Mouse (Mus musculus): ENCODE data around the gene Rsu1.

DNA sequence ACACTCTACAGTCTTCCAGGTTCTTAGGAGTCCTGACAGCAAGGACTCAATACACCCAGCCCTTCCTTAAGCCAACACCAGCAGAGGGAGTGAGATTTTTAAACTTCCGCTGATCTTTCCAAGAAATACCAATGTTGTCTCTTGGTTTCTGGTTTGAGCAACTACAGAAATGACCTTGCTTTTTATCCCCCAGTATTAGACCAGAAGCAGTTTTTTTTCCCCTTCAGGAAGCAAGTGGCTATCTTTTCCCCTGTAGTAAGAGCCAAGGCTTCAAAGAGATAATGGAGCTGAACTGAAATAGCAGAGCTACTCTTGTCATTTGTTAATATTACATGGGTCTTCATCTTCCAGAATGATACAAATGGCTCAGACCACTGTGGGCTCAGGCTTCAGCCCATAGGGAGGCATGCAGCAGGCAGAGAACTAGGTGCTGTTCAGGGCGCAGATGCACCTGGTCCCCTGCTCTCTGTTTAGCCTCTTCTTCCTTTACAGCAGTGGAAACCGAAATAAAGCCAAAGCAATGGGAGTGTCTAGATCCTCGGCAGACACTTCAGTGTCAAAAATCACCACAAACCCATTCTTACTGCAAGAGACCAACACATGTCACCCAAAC, 2.4 kb downstream of the Rsu1 start:
- TF ChIP-seq E2F4 (IDR thresholded peaks at IDR 0.05; ENCODE audit: insufficient read depth), result no peak
- TF ChIP-seq USF1 (IDR thresholded peaks at IDR 0.05; ENCODE audit: low read depth), result no peak
- no peak for TF ChIP-seq MYOG (IDR thresholded peaks at IDR 0.05; ENCODE audit: control insufficient read depth in 1 of 3, insufficient read depth in 1 of 3, insufficient read length in 2 of 3, low read depth in 2 of 3)
- TF ChIP-seq CEBPB (IDR thresholded peaks at IDR 0.05; ENCODE audit: insufficient read depth, poor library complexity, severe bottlenecking), result no peak
- TF ChIP-seq POLR2AphosphoS2 (IDR thresholded peaks at IDR 0.05; ENCODE audit: insufficient read length, low read depth), result no peak
- no peak for TF ChIP-seq POLR2A (IDR thresholded peaks at IDR 0.05; ENCODE audit: insufficient read length, low read depth)
- TF ChIP-seq MYOD1 (IDR thresholded peaks at IDR 0.05; ENCODE audit: control insufficient read depth in 1 of 3, insufficient read length in 2 of 3, low read depth in 2 of 3), result no peak
- no peak for TF ChIP-seq TCF12 (IDR thresholded peaks at IDR 0.05; ENCODE audit: insufficient read depth, poor library complexity, severe bottlenecking)
- no peak for TF ChIP-seq REST (IDR thresholded peaks at IDR 0.05; ENCODE audit: insufficient read depth, insufficient read length)
- no peak for TF ChIP-seq SRF (IDR thresholded peaks at IDR 0.05; ENCODE audit: control insufficient read depth, insufficient read length, low read depth)

Data from myocyte (in vitro differentiated cells).